Mouse (Mus musculus) brain, embryonic 14.5 days (tissue): ENCODE data around the gene Lrrc36. TPM values are rescaled to one million over a fixed set of nuclear protein-coding genes. Genes with fewer than 3 reads are reported as not detected.

Source experiments
- DNase-seq: peaks from one replicate; pipeline ENCODE4 v3.0.0-alpha.2; 2011; ENCODE audit warnings: low read depth
- CTCF ChIP-seq: fragments of 200-500 bp; IDR thresholded peaks from 2 replicates; pipeline ENCODE4 v1.5.1; 2012; ENCODE audit warnings: inconsistent platforms, mild to moderate bottlenecking, moderate library complexity, borderline replicate concordance; ENCODE audit not compliant: insufficient read depth, insufficient read length; ENCODE audit errors: extremely low read depth
- POLR2A ChIP-seq: fragments of 200-500 bp; IDR thresholded peaks from 2 replicates; pipeline ENCODE4 v1.6.1; 2012; ENCODE audit warnings: mild to moderate bottlenecking, inconsistent platforms, borderline replicate concordance; ENCODE audit not compliant: poor library complexity, insufficient read depth, insufficient read length, severe bottlenecking; ENCODE audit errors: extremely low read depth
- polyA plus RNA-seq: library from polyadenylated mRNA; depleted of rRNA; stranded (reverse); fragments of >200 nt; gene quantifications from 2 replicates; pipeline ENCODE4 v1.2.3, GENCODE M21; 2012

Lrrc36 gene
- polyA plus RNA-seq, 1 experiment, result 1.4 TPM

- TF ChIP-seq POLR2A (no peak), CTCF (no peak)
- no peak for DNase-seq
Observed at GRCm38 (mm10) chr8:105468002-105468720, 54.8 kb downstream of the Lrrc36 start.

- TF ChIP-seq CTCF (no peak), POLR2A (no peak)
- peak; percentile 88 for DNase-seq
Observed at GRCm38 (mm10) chr8:105469041-105469695, 55.8 kb downstream of the Lrrc36 start.

GRCm38 (mm10) chr8:105469816-105470215, 56.4 kb downstream of the Lrrc36 start:
- TF ChIP-seq POLR2A (no peak), CTCF (no peak)
- no peak for DNase-seq

- no peak for DNase-seq
- TF ChIP-seq CTCF (no peak), POLR2A (no peak)
Observed at GRCm38 (mm10) chr8:105470262-105470661, 56.9 kb downstream of the Lrrc36 start.

GRCm38 (mm10) chr8:105470681-105471313, 57.4 kb downstream of the Lrrc36 start:
- no peak for DNase-seq
- no peak for TF ChIP-seq POLR2A
- TF ChIP-seq CTCF, result no peak

DNA sequence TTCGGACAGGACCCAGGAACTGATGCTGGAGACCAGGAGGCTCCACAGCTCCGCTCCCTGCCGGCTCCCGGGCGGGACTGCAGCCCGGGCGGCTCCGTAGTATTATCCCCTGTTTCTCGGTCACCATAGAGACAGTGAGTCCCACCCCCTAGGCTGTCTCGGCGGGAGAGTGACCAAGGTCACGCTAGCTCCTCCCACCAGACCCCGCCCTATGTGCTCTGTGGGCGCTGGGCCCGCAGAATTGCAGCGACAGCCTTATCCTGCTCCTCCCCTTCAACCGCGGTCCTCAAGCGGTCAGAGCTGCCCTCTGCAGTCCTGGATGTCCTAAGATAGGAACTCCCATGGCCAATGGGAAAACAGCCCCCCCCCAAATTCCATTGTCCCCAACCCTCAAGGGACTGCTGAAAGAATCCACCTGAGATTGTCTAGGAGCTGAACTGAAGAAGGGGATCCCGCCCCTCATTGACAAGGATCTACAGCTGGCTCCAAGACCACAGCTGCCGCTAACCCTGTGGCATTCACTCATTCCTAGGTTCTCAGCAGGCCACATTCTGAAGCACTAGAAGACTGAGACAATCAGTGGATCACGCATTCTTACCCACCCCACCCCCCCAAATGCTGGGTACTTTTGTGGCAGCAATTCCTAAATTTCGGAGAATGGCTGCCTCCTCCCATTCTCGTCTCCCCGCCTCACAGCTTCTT, 58.1 kb downstream of the Lrrc36 start, which contains the start of gene Tppp3:
Gene Tppp3, minus strand, starts transcription at position 213 of the 702 bp plus-strand sequence.
- TF ChIP-seq POLR2A (peak; percentile 21; the same call in 1 of the 2 replicates), CTCF (peak; percentile 57)
- peak; percentile 94 for DNase-seq

GRCm38 (mm10) chr8:105472414-105472932, 59.1 kb downstream of the Lrrc36 start:
- no peak for TF ChIP-seq CTCF
- no peak for TF ChIP-seq POLR2A
- DNase-seq, result no peak

GRCm38 (mm10) chr8:105472983-105473382, 59.6 kb downstream of the Lrrc36 start:
- no peak for DNase-seq
- TF ChIP-seq CTCF (no peak), POLR2A (no peak)

DNA sequence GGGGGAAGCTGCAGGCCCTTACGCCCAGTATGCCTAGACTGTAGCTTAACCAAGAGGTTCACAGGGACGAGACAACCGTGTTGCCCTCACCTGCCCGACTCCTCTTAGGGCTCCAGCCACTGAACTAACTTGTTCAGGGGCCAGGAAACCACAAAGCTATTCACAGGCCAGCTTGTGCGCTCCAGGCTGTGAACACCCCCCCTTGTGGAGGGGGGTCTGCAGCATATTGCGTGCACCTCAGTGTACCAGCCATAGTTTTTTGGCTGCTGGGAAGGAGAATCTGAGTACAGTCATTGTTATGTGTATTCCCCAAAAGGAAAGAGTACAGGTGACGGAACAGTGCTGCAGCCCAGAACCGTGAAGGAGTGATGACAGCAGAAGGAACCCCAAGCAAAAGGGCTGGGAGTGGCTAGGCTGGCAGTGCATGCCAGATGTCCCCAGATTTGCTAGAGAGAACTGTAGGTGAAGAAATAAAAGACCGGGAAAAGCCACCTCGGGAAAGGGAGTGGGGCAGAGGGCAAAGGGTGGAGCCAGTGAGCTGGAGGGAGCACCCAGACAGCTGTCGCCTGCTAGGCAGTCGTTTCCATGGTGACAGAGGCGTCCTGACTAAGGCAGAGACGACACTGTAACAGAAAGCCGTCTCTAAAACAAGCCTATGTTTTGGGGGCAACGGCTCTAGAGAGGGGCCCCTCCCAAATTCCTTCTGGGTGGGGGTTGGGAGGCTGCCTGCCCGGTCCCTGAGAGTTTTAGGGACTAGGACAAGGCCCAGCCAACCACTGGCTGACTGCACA, 60.6 kb downstream of the Lrrc36 start:
- no peak for TF ChIP-seq CTCF
- no peak for TF ChIP-seq POLR2A
- DNase-seq, result peak; percentile 83

- DNase-seq, result no peak
- no peak for TF ChIP-seq POLR2A
- no peak for TF ChIP-seq CTCF
Observed at GRCm38 (mm10) chr8:105474680-105475079, 61.3 kb downstream of the Lrrc36 start.
